Mouse (Mus musculus): ENCODE measurements around the gene Osmr. TPM values are rescaled to one million over a fixed set of nuclear protein-coding genes. Genes with fewer than 3 reads are reported as not detected.

Gene Osmr
- 1 to 10 TPM; 3.7 to 6.0 TPM for total RNA-seq (2021)
- long read RNA-seq, experiment 1, full-length matches to known transcripts = 1 of 2 reads
- long read RNA-seq, experiment 1, partial matches to known transcripts = 0 of 2 reads
- long read RNA-seq, experiment 1, other reads (novel, unspliced or antisense) = 1 of 2 reads
- long read RNA-seq, experiment 2, full-length matches to known transcripts = 1 of 1 reads
- long read RNA-seq, experiment 2, partial matches to known transcripts = 0 of 1 reads
- long read RNA-seq, experiment 2, other reads (novel, unspliced or antisense) = 0 of 1 reads

GRCm38 (mm10) chr15:6874601-6875019 is at the start of gene Osmr:
TSS of gene Osmr (minus strand) at chr15:6874969.
- DNase-seq (ENCODE audit: low spot score) = no peak

GRCm38 (mm10) chr15:6919406-6919805 is 44.6 kb upstream of the Osmr start:
- no peak for DNase-seq (ENCODE audit: low spot score)

- DNase-seq (ENCODE audit: low spot score) = peak; percentile 50
These were observed 39.4 kb upstream of the Osmr start for GRCm38 (mm10) chr15:6914163-6914562.

GRCm38 (mm10) chr15:6909669-6910068 is 34.9 kb upstream of the Osmr start:
- peak; percentile 94 for DNase-seq (ENCODE audit: low spot score)

- DNase-seq (ENCODE audit: low spot score) = no peak
These were observed 34.3 kb upstream of the Osmr start for GRCm38 (mm10) chr15:6909084-6909483.

GRCm38 (mm10) chr15:6908601-6909000 is 33.8 kb upstream of the Osmr start:
- peak; percentile 24 for DNase-seq (ENCODE audit: low spot score)

- no peak for DNase-seq (ENCODE audit: low spot score)
These were observed 31.7 kb upstream of the Osmr start for GRCm38 (mm10) chr15:6906260-6907047.

GRCm38 (mm10) chr15:6905726-6906125 is 31.0 kb upstream of the Osmr start:
- DNase-seq (ENCODE audit: low spot score) = no peak

- DNase-seq (ENCODE audit: low spot score) = no peak
These were observed 28.7 kb upstream of the Osmr start for GRCm38 (mm10) chr15:6903286-6903975.

GRCm38 (mm10) chr15:6901982-6902639 is 27.3 kb upstream of the Osmr start:
- DNase-seq (ENCODE audit: low spot score) = no peak

- DNase-seq (ENCODE audit: low spot score) = no peak
These were observed 26.5 kb upstream of the Osmr start for GRCm38 (mm10) chr15:6901236-6901635.

- DNase-seq (ENCODE audit: low spot score) = no peak
These were observed 9.5 kb upstream of the Osmr start for GRCm38 (mm10) chr15:6884260-6884659.

- peak; percentile 75 for DNase-seq (ENCODE audit: low spot score)
These were observed 9.0 kb upstream of the Osmr start for GRCm38 (mm10) chr15:6883816-6884215.

GRCm38 (mm10) chr15:6883091-6883490 is 8.3 kb upstream of the Osmr start:
- no peak for DNase-seq (ENCODE audit: low spot score)

- no peak for DNase-seq (ENCODE audit: low spot score)
These were observed 7.4 kb upstream of the Osmr start for GRCm38 (mm10) chr15:6882180-6882579.

- DNase-seq (ENCODE audit: low spot score) = no peak
These were observed 6.4 kb upstream of the Osmr start for GRCm38 (mm10) chr15:6881211-6881610.

GRCm38 (mm10) chr15:6873807-6874600 is 765 bp downstream of the Osmr start:
- DNase-seq (ENCODE audit: low spot score) = peak; percentile 86

- DNase-seq (ENCODE audit: low spot score) = no peak
These were observed 1.5 kb downstream of the Osmr start for GRCm38 (mm10) chr15:6873154-6873806.

GRCm38 (mm10) chr15:6871621-6872359 is 3.0 kb downstream of the Osmr start:
- DNase-seq (ENCODE audit: low spot score) = peak; percentile 21

- no peak for DNase-seq (ENCODE audit: low spot score)
These were observed 7.9 kb downstream of the Osmr start for GRCm38 (mm10) chr15:6866888-6867287.
